Mouse (Mus musculus) lung, adult 2 months (tissue): ENCODE measurements at regions not wholly inside any gene's neighbourhood (a gene's known extent, or its start where the extent isn't known, plus 50 kb on each side); places are given as distances from the start of the nearest gene placed in this dataset.
"Not testable (repeated sequence)": the region's sequence is repeated elsewhere in the genome, so short reads cannot be mapped to it uniquely, and the experiment has no call there.

Experiments used
- DNase-seq: peaks from one replicate; pipeline ENCODE4 v3.0.0; 2022
- H3K4me1 ChIP-seq: fragments of 200-500 bp; 2 replicates; pipeline ENCODE4 v1.6.1; 2011; ENCODE audit warnings: low read length; ENCODE audit not compliant: control insufficient read depth, insufficient read depth
- H3K4me3 ChIP-seq: fragments of 200-500 bp; replicated peaks from 2 replicates; pipeline ENCODE3; 2011; ENCODE audit warnings: low read depth, mild to moderate bottlenecking, control low read depth, low read length; ENCODE audit errors: extremely low read depth
- CTCF ChIP-seq: fragments of 200-500 bp; IDR thresholded peaks from 2 replicates; pipeline ENCODE4 v1.5.1; 2011; ENCODE audit warnings: mild to moderate bottlenecking, low read length, control low read depth; ENCODE audit not compliant: insufficient read depth
- POLR2A ChIP-seq: fragments of 200-500 bp; IDR thresholded peaks from 2 replicates; pipeline ENCODE4 v1.6.1; 2011; ENCODE audit warnings: low read depth, mild to moderate bottlenecking, control low read depth, low read length, borderline replicate concordance; ENCODE audit errors: extremely low read depth
- WGBS: fragments of 180-500 bp; shearing (Covaris S2); methylation state at CpG from one replicate; pipeline ENCODE4 v1.1.7; 2018; 5-methylcytosine and 5-hydroxymethylcytosine counted together

GRCm38 (mm10) chr14:19327321-19327720 lies 91.4 kb downstream of the Gm21738 start:
- TF ChIP-seq POLR2A (no peak), CTCF (no peak)

DNA sequence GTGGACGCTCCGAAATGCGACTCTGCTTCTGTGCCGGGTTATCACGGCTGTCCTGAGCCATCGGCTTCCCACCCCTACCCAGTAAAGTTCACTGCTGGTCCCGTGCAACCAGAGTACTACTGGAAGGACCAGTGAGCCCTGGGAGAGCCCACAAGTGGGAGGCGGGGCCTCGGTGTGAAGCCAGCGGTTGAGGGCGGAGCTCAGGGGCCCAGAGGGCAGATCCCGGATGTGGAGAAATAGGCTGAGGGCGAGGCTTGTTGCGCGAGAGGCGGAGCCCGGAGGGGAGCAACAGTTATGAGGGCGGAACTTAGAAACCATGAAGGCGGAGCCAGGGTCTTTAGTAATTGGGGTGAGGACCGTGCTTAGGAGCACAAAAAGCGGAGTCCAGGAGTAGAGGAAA lies 107.1 kb downstream of the Gm21738 start:
- no peak for TF ChIP-seq CTCF
- no peak for TF ChIP-seq POLR2A
- no peak overlapping the region for H3K4me3 ChIP-seq
- no peak for DNase-seq
- WGBS: 73% methylated on average over 21 of the region's 21 CpGs
- H3K4me1 ChIP-seq: no peaks in the 10 kb centered on the region

More at GRCm38 (mm10) chr14:19327321-19327720, 91.4 kb downstream of the Gm21738 start:
- no peaks in the 10 kb centered on the region for H3K4me1 ChIP-seq
- WGBS: 79% methylated on average over 6 of the region's 6 CpGs
- DNase-seq: no peak
- H3K4me3 ChIP-seq: no peak overlapping the region

DNA sequence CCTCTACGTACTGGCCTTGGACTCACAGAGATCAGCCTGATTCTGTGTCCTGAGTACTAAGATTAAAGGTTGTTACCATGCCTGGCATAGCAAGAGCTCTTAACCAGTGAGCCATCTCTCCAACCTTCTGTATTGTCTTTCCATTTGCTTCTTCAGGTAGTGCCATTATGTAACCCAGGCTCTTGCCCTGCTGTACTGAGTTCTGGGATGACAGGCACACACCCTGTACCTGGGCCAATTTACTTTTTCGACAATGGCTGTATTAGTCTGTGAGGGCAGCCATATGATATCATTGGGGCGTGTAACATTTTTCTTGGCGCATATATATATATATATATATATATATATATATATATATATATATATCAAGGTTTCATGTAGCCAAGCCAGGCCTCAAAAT lies 115.9 kb downstream of the Gm21738 start:
- 46% methylated on average over 4 of the region's 4 CpGs for WGBS
- not testable (repeated sequence) for H3K4me1 ChIP-seq, H3K4me3 ChIP-seq, DNase-seq

- Histone ChIP-seq H3K4me3 (no peak overlapping the region), H3K4me1 (no peaks in the 10 kb centered on the region)
- 71% methylated on average over 1 of the region's 1 CpGs for WGBS
- TF ChIP-seq CTCF (no peak), POLR2A (no peak)
- DNase-seq: no peak
These were observed 139.6 kb downstream of the Gm21738 start for GRCm38 (mm10) chr14:19279096-19279495.

DNA sequence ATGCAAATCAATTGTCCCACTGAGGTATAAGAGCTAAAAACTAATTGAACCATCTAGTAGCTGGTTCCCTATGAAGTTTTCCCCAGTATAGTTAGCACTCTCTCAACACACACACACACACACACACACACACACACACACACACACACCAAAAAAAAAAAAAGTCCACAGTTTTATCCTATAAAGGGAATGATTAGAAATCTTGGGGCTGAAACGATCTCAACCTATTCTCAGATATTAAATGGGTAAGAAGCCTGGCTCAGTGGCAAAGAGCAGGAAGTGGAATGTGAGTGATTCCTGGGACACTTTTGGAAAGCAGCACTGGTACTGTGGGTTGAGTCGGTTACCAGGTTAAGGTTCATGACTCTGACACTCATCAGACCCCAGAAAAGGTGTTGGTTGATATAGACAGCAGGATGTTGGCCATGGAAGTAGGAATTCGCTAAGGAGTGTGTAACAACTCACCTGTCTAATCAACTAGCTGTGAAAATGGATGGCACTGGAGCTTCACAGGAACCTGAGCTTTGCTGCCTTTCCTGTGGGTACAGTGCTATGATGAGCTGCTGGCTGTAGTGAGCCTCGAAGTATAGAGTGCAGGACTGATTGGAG lies 140.8 kb downstream of the Gm21738 start:
- DNase-seq: peak; percentile 13
- TF ChIP-seq CTCF (no peak), POLR2A (no peak)
- H3K4me1 ChIP-seq: no peaks in the 10 kb centered on the region
- WGBS: 49% methylated on average over 4 of the region's 4 CpGs
- no peak overlapping the region for H3K4me3 ChIP-seq
